Mouse (Mus musculus) hindbrain, embryonic 14.5 days (tissue): ENCODE measurements around the gene Adamts9. TPM values are rescaled to one million over a fixed set of nuclear protein-coding genes. Genes with fewer than 3 reads are reported as not detected.

Experiments
- ATAC-seq: fragments of 200-750 bp; cut with Nextera tagmentation; 2 replicates; pipeline ENCODE4 v1.8.0; 2017; ENCODE audit warnings: moderate number of reproducible peaks, mild to moderate bottlenecking, moderate TSS enrichment, moderate library complexity; ENCODE audit not compliant: low FRiP score
- DNase-seq: peaks from one replicate; pipeline ENCODE4 v3.0.0-alpha.2; 2015; ENCODE audit warnings: low spot score
- H3K27ac ChIP-seq: fragments of 300-500 bp; sonication (generic); 2 replicates; pipeline ENCODE4 v1.5.1; 2014; ENCODE audit warnings: mild to moderate bottlenecking, moderate library complexity
- H3K27me3 ChIP-seq: fragments of 300-500 bp; sonication (generic); 2 replicates; pipeline ENCODE4 v1.6.1; 2014; ENCODE audit warnings: mild to moderate bottlenecking, low read length, mixed read lengths; ENCODE audit not compliant: control insufficient read depth, insufficient read depth
- H3K36me3 ChIP-seq: fragments of 300-500 bp; sonication (generic); replicated peaks from 2 replicates; pipeline ENCODE4 v1.6.1; 2014; ENCODE audit not compliant: control insufficient read depth, insufficient read depth
- H3K4me1 ChIP-seq: fragments of 300-500 bp; sonication (generic); replicated peaks from 2 replicates; pipeline ENCODE4 v1.6.1; 2014; ENCODE audit warnings: antibody characterized with exemption, low read length, mixed read lengths; ENCODE audit not compliant: control insufficient read depth, insufficient read depth
- H3K4me2 ChIP-seq: fragments of 300-500 bp; sonication (generic); replicated peaks from 2 replicates; pipeline ENCODE4 v1.6.1; 2014; ENCODE audit warnings: mild to moderate bottlenecking, moderate library complexity
- H3K4me3 ChIP-seq: fragments of 300-500 bp; sonication (generic); replicated peaks from 2 replicates; pipeline ENCODE4 v1.5.1; 2014; ENCODE audit warnings: mild to moderate bottlenecking, low read length
- H3K9ac ChIP-seq: fragments of 300-500 bp; sonication (generic); 2 replicates; pipeline ENCODE4 v1.6.1; 2014
- H3K9me3 ChIP-seq: fragments of 300-500 bp; sonication (generic); 2 replicates; pipeline ENCODE4 v1.6.1; 2016; ENCODE audit warnings: low read length; ENCODE audit not compliant: control insufficient read depth
- WGBS: fragments of 180-500 bp; shearing (Covaris S2); extraction: QIAGEN DNeasy Blood & Tissue Kit; methylation state at CpG from one replicate; pipeline ENCODE4 v1.1.7; 2014; 5-methylcytosine and 5-hydroxymethylcytosine counted together
- polyA plus RNA-seq: library from polyadenylated mRNA; unstranded; fragments of >200 nt; fragmentation: Nextera tagmentation; extraction: Ambion mirVana; gene quantifications from 2 replicates; pipeline ENCODE4 v1.2.1, GENCODE M21; 2014

Adamts9 gene
- polyA plus RNA-seq, 1 experiment from 2014 or later, result 2.1 TPM

GRCm38 (mm10) chr6:92737116-92737515 is 206.2 kb downstream of the Adamts9 start:
- Histone ChIP-seq H3K27ac (no peak overlapping the region), H3K36me3 (no peaks in the 10 kb centered on the region), H3K9ac (no peak overlapping the region), H3K9me3 (peaks cover 9% of the 10 kb centered on the region; the same call in 1 of the 2 replicates), H3K4me3 (no peak overlapping the region), H3K4me2 (no peak overlapping the region), H3K27me3 (no peaks in the 10 kb centered on the region), H3K4me1 (0 out of 2 replicates have a peak, but pooled peaks cover 2% of the 10 kb centered on the region)
- 71% methylated on average over 1 of the region's 1 CpGs for WGBS
- ATAC-seq (no peak), DNase-seq (no peak)

GRCm38 (mm10) chr6:92733651-92734050 is 209.6 kb downstream of the Adamts9 start:
- Histone ChIP-seq H3K9me3 (peaks cover 9% of the 10 kb centered on the region; the same call in 1 of the 2 replicates), H3K4me2 (no peak overlapping the region), H3K9ac (no peak overlapping the region), H3K27ac (no peak overlapping the region), H3K4me3 (no peak overlapping the region), H3K4me1 (peaks cover under 1% of the 10 kb centered on the region; the same call in 1 of the 2 replicates), H3K36me3 (no peaks in the 10 kb centered on the region), H3K27me3 (no peaks in the 10 kb centered on the region)
- DNase-seq (no peak), ATAC-seq (no peak)

- Histone ChIP-seq H3K4me3 (no peak overlapping the region), H3K9ac (no peak overlapping the region), H3K36me3 (no peaks in the 10 kb centered on the region), H3K27me3 (no peaks in the 10 kb centered on the region), H3K4me2 (peak overlapping the region; percentile 0; the same call in 1 of the 2 replicates), H3K27ac (peak overlapping the region; percentile 71), H3K4me1 (peaks cover 31% of the 10 kb centered on the region), H3K9me3 (no peaks in the 10 kb centered on the region; the same call in 1 of the 2 replicates)
- DNase-seq (no peak), ATAC-seq (no peak; the same call in 1 of the 2 replicates)
- 42% methylated on average over 7 of the region's 7 CpGs for WGBS
Observed at GRCm38 (mm10) chr6:92728514-92728913, 214.8 kb downstream of the Adamts9 start.

GRCm38 (mm10) chr6:92728084-92728483 is 215.2 kb downstream of the Adamts9 start:
- H3K9me3 ChIP-seq, result no peaks in the 10 kb centered on the region
- H3K4me1 ChIP-seq, result peaks cover 31% of the 10 kb centered on the region
- no peak overlapping the region for H3K9ac ChIP-seq
- H3K36me3 ChIP-seq, result no peaks in the 10 kb centered on the region
- 4% methylated on average over 10 of the region's 10 CpGs for WGBS
- H3K27me3 ChIP-seq, result no peaks in the 10 kb centered on the region
- DNase-seq (peak; percentile 91), ATAC-seq (no peak)
- peak overlapping the region; percentile 71 for H3K27ac ChIP-seq
- H3K4me3 ChIP-seq, result no peak overlapping the region
- H3K4me2 ChIP-seq, result peak overlapping the region; percentile 0; the same call in 1 of the 2 replicates

GRCm38 (mm10) chr6:92727351-92727986 is 215.8 kb downstream of the Adamts9 start:
- H3K9me3 ChIP-seq, result no peaks in the 10 kb centered on the region
- no peaks in the 10 kb centered on the region for H3K27me3 ChIP-seq
- 0 out of 2 replicates have a peak overlapping the region, but pooled peaks have one; percentile 49 for H3K27ac ChIP-seq
- peaks cover 31% of the 10 kb centered on the region for H3K4me1 ChIP-seq
- H3K4me2 ChIP-seq, result no peak overlapping the region
- H3K4me3 ChIP-seq, result no peak overlapping the region
- no peak overlapping the region for H3K9ac ChIP-seq
- WGBS, result 18% methylated on average over 7 of the region's 7 CpGs
- DNase-seq, result peak; percentile 42
- no peak for ATAC-seq
- H3K36me3 ChIP-seq, result no peaks in the 10 kb centered on the region

- no peak overlapping the region for H3K4me3 ChIP-seq
- H3K4me1 ChIP-seq, result peaks cover 31% of the 10 kb centered on the region
- H3K27ac ChIP-seq, result no peak overlapping the region
- no peak for ATAC-seq
- DNase-seq, result no peak
- H3K36me3 ChIP-seq, result no peaks in the 10 kb centered on the region
- H3K9ac ChIP-seq, result no peak overlapping the region
- no peak overlapping the region for H3K4me2 ChIP-seq
- no peaks in the 10 kb centered on the region for H3K27me3 ChIP-seq
- 79% methylated on average over 5 of the region's 5 CpGs for WGBS
- H3K9me3 ChIP-seq, result no peaks in the 10 kb centered on the region
Observed at GRCm38 (mm10) chr6:92726121-92726520, 217.2 kb downstream of the Adamts9 start.

GRCm38 (mm10) chr6:92724394-92724793 is 218.9 kb downstream of the Adamts9 start:
- no peaks in the 10 kb centered on the region for H3K9me3 ChIP-seq
- no peak overlapping the region for H3K4me2 ChIP-seq
- no peaks in the 10 kb centered on the region for H3K36me3 ChIP-seq
- peaks cover 31% of the 10 kb centered on the region for H3K4me1 ChIP-seq
- DNase-seq (no peak), ATAC-seq (0 out of 2 replicates have a peak, but pooled peaks have one; percentile 31)
- H3K9ac ChIP-seq, result no peak overlapping the region
- no peaks in the 10 kb centered on the region for H3K27me3 ChIP-seq
- peak overlapping the region; percentile 79 for H3K27ac ChIP-seq
- 26% methylated on average over 2 of the region's 2 CpGs for WGBS
- H3K4me3 ChIP-seq, result no peak overlapping the region

Other genes starting within 250 kb of the Adamts9 start
- gene Prickle2, start 237.3 kb downstream of the Adamts9 start, polyA plus RNA-seq, result 18.6 and 20.2 TPM in 2 replicates
- 0.46 and 0.97 TPM in 2 replicates for gene A730049H05Rik, start 127.0 kb downstream of the Adamts9 start, polyA plus RNA-seq
- gene Gm15737, start 74.1 kb downstream of the Adamts9 start, polyA plus RNA-seq, result 0.05 TPM in 1 of 2 replicates, not detected in the other